Mouse (Mus musculus): ENCODE results near the gene Gm14391. TPM values are rescaled to one million over a fixed set of nuclear protein-coding genes. Genes with fewer than 3 reads are reported as not detected.
"Not testable (repeated sequence)": the region's sequence is repeated elsewhere in the genome, so short reads cannot be mapped to it uniquely, and the experiment has no call there.

Gm14391 gene
- polyA plus RNA-seq, 1 experiment = 1.9 TPM

- H3K4me1 ChIP-seq (ENCODE audit: control insufficient read depth, insufficient read depth, low read length) = no peaks in the 10 kb centered on the region
- H3K36me3 ChIP-seq (ENCODE audit: control insufficient read depth, insufficient read depth, low read length) = no peaks in the 10 kb centered on the region
- TF ChIP-seq POLR2A (IDR thresholded peaks at IDR 0.05; ENCODE audit: control insufficient read depth, low read depth, low read length) (no peak), CTCF (IDR thresholded peaks at IDR 0.05; ENCODE audit: control insufficient read depth, insufficient read depth, insufficient replicate concordance, low read depth, low read length) (no peak)
- no peaks in the 10 kb centered on the region for H3K27me3 ChIP-seq (ENCODE audit: control insufficient read depth, insufficient read depth, low read length)
- no peak overlapping the region for H3K4me3 ChIP-seq (ENCODE audit: control insufficient read depth, low read depth, low read length)
- H3K27ac ChIP-seq (ENCODE audit: control insufficient read depth, insufficient read depth, low read depth, low read length) = no peak overlapping the region
These were observed 48.1 kb downstream of the Gm14391 start for GRCm38 (mm10) chr2:175158642-175159041.

DNA sequence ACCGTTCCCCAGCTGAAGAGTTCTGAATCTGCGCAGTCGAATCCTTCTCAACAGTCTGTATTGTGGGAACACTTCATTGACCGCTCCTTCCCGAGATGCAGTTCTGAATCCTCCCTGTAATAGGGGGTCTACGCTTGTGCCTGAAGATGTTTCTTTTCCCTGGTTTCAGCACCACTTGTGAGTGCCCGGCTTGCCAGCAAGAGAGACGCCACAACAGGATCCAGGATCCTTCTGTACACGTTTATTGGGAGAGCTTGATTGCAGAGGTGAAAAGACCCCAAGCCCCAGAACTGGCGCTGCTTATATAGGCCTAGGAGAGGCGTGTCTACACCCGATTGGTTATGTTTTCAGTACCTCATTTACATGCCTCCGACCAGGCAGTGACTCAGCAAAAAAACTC is 50.0 kb downstream of the Gm14391 start:
- no peak overlapping the region for H3K27ac ChIP-seq (ENCODE audit: control insufficient read depth, insufficient read depth, low read depth, low read length)
- no peaks in the 10 kb centered on the region for H3K27me3 ChIP-seq (ENCODE audit: control insufficient read depth, insufficient read depth, low read length)
- no peaks in the 10 kb centered on the region for H3K36me3 ChIP-seq (ENCODE audit: control insufficient read depth, insufficient read depth, low read length)
- no peaks in the 10 kb centered on the region for H3K4me1 ChIP-seq (ENCODE audit: control insufficient read depth, insufficient read depth, low read length)
- TF ChIP-seq CTCF (IDR thresholded peaks at IDR 0.05; ENCODE audit: control insufficient read depth, insufficient read depth, insufficient replicate concordance, low read depth, low read length) (no peak), POLR2A (IDR thresholded peaks at IDR 0.05; ENCODE audit: control insufficient read depth, low read depth, low read length) (no peak)
- H3K4me3 ChIP-seq (ENCODE audit: control insufficient read depth, low read depth, low read length) = no peak overlapping the region

DNA sequence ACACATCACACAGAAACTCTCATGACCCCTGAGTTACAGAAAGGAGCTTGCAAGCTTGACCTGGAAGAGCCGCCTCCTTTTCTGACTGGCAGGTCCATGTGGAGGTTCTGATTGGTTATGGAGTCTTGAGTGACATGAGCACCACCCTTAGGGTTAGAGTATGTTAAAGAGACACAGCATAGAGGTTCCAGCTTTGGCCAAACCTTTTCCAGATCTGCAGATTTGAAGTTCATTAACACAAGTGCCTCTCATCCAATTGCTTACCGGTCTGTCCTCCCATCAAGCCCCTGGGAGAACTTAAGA is 64.8 kb downstream of the Gm14391 start, which contains the start of gene Gm14399:
TSS of gene Gm14399 (minus strand) at position 20 of the 303 bp plus-strand sequence.
- not testable (repeated sequence) for H3K27ac ChIP-seq (ENCODE audit: control insufficient read depth, insufficient read depth, low read depth, low read length); H3K36me3 ChIP-seq (ENCODE audit: control insufficient read depth, insufficient read depth, low read length); H3K4me1 ChIP-seq (ENCODE audit: control insufficient read depth, insufficient read depth, low read length); H3K27me3 ChIP-seq (ENCODE audit: control insufficient read depth, insufficient read depth, low read length)
- peak within 1 kb of the TSS; percentile 41 for H3K4me3 ChIP-seq (ENCODE audit: control insufficient read depth, low read depth, low read length)

GRCm38 (mm10) chr2:175141118-175141992 is 65.4 kb downstream of the Gm14391 start:
- H3K27ac ChIP-seq (ENCODE audit: control insufficient read depth, insufficient read depth, low read depth, low read length); H3K4me1 ChIP-seq (ENCODE audit: control insufficient read depth, insufficient read depth, low read length); H3K36me3 ChIP-seq (ENCODE audit: control insufficient read depth, insufficient read depth, low read length); H3K27me3 ChIP-seq (ENCODE audit: control insufficient read depth, insufficient read depth, low read length): not testable (repeated sequence)
- H3K4me3 ChIP-seq (ENCODE audit: control insufficient read depth, low read depth, low read length) = peak overlapping the region; percentile 41

Other genes starting within 250 kb of the Gm14391 start
- gene Gm14444, start 196.7 kb downstream of the Gm14391 start, polyA plus RNA-seq (2012; rRNA removed) = not detected in 2 replicates
- gene Gm14393, start 139.1 kb downstream of the Gm14391 start, polyA plus RNA-seq (2012; rRNA removed) = not detected in 2 replicates
- 0.40 and 15.9 TPM in 2 replicates for gene Gm14399, start 64.9 kb downstream of the Gm14391 start, polyA plus RNA-seq (2012; rRNA removed)
- 0.20 and 0.49 TPM in 2 replicates for gene Gm14443, start 31.0 kb downstream of the Gm14391 start, polyA plus RNA-seq (2012; rRNA removed)
- not detected in 2 replicates for gene Gm14440, start 68.2 kb upstream of the Gm14391 start, polyA plus RNA-seq (2012; rRNA removed)
- gene Gm4631, start 131.3 kb upstream of the Gm14391 start, polyA plus RNA-seq (2012; rRNA removed) = 0.66 and 0.72 TPM in 2 replicates
- 0.16 and 0.61 TPM in 2 replicates for gene Zfp968, start 165.5 kb upstream of the Gm14391 start, polyA plus RNA-seq (2012; rRNA removed)
- gene Gm4724, start 228.9 kb upstream of the Gm14391 start, polyA plus RNA-seq (2012; rRNA removed) = 2.3 and 2.8 TPM in 2 replicates

Data from testis, adult 2 months (tissue).